Mouse (Mus musculus) layer of hippocampus, postnatal 10 days (tissue): Measurements from ENCODE around the gene Zfp777. TPM values are rescaled to one million over a fixed set of nuclear protein-coding genes. Genes with fewer than 3 reads are reported as not detected.

Experiments
- DNase-seq, 2 experiments: peaks; one replicate each; pipeline ENCODE4 v3.0.0; 2021; ENCODE audit warnings: low spot score in 2 of 2
- microRNA-seq, 2 experiments: library from miRNA; unstranded; fragments of <30 nt; microRNA quantifications; one replicate each; pipeline ENCODE4 v1.2.0; 2021
- total RNA-seq, 2 experiments: library from RNA; stranded (reverse); gene quantifications; 2 replicates each; pipeline ENCODE4 v1.2.3; 2021

The Zfp777 gene
- total RNA-seq, 2 experiments from 2014 or later: 36.6 to 44.9 TPM

- no peak for DNase-seq
Measured at GRCm38 (mm10) chr6:48032661-48033060, 16.1 kb downstream of the Zfp777 start.

GRCm38 (mm10) chr6:48025905-48026660, 22.6 kb downstream of the Zfp777 start:
- no peak for DNase-seq

GRCm38 (mm10) chr6:48024994-48025345, 23.7 kb downstream of the Zfp777 start:
- DNase-seq: no peak

GRCm38 (mm10) chr6:48024330-48024993, 24.2 kb downstream of the Zfp777 start:
- peak in 1 of 2 experiments; percentile 52 for DNase-seq

- no peak for DNase-seq
Measured at GRCm38 (mm10) chr6:48022672-48023071, 26.0 kb downstream of the Zfp777 start.

- no peak for DNase-seq
Measured at GRCm38 (mm10) chr6:48021678-48022077, 27.0 kb downstream of the Zfp777 start.

- DNase-seq: no peak
Measured at GRCm38 (mm10) chr6:48020006-48020405, 28.7 kb downstream of the Zfp777 start.

GRCm38 (mm10) chr6:48016841-48017240, 31.9 kb downstream of the Zfp777 start:
- no peak for DNase-seq

GRCm38 (mm10) chr6:48016090-48016521, 32.6 kb downstream of the Zfp777 start:
- peak; percentile 44 to 76 for DNase-seq

- no peak for DNase-seq
Measured at GRCm38 (mm10) chr6:48010727-48011126, 38.0 kb downstream of the Zfp777 start.

- no peak for DNase-seq
Measured at GRCm38 (mm10) chr6:47995661-47996060, 53.0 kb downstream of the Zfp777 start.

- DNase-seq: no peak
Measured at GRCm38 (mm10) chr6:47983936-47984335, 64.8 kb downstream of the Zfp777 start.

- DNase-seq: peak; percentile 70 to 79
Measured at GRCm38 (mm10) chr6:47978897-47979368, 69.8 kb downstream of the Zfp777 start.

GRCm38 (mm10) chr6:47974599-47974998, 74.1 kb downstream of the Zfp777 start:
- DNase-seq: no peak

Small RNAs within 50 kb of the gene (microRNA-seq; reads per million reads assigned to microRNA genes)
- 0 to 0.22 reads per million in 2 experiments for gene Gm24563

Other genes starting within 250 kb of the Zfp777 start
- 10 to 100 TPM; 44.8 to 47.8 TPM for gene Pdia4, start 235.5 kb downstream of the Zfp777 start, total RNA-seq
- gene Zfp786, start 218.0 kb downstream of the Zfp777 start, total RNA-seq: 1 to 10 TPM; 7.0 to 7.2 TPM
- 10 to 100 TPM; 20.2 to 21.3 TPM for gene Zfp398, start 213.2 kb downstream of the Zfp777 start, total RNA-seq
- 10 to 100 TPM; 25.9 to 26.5 TPM for gene Zfp282, start 171.7 kb downstream of the Zfp777 start, total RNA-seq
- 10 to 100 TPM; 16.9 to 17.2 TPM for gene Zfp212, start 128.4 kb downstream of the Zfp777 start, total RNA-seq
- gene Zfp956, start 95.5 kb downstream of the Zfp777 start, total RNA-seq: 10 to 100 TPM; 21.9 to 25.0 TPM
- 10 to 100 TPM; 27.5 to 29.6 TPM for gene Zfp746, start 37.7 kb upstream of the Zfp777 start, total RNA-seq